Mouse (Mus musculus) cortical plate, adult 2 months (tissue): ENCODE measurements around the gene Gcnt7. TPM values are rescaled to one million over a fixed set of nuclear protein-coding genes. Genes with fewer than 3 reads are reported as not detected.

ENCODE experiments used
- H3K27ac ChIP-seq: fragments of 200-500 bp; 2 replicates; pipeline ENCODE4 v1.5.1; 2012; ENCODE audit warnings: low read length, control low read depth, inconsistent platforms; ENCODE audit not compliant: insufficient read depth
- H3K4me1 ChIP-seq: fragments of 200-500 bp; 2 replicates; pipeline ENCODE4 v1.6.1; 2011; ENCODE audit warnings: low read length; ENCODE audit not compliant: control insufficient read depth, insufficient read depth
- H3K4me3 ChIP-seq: fragments of 200-500 bp; 2 replicates; pipeline ENCODE4 v1.5.1; 2011; ENCODE audit warnings: mild to moderate bottlenecking, low read length, control low read depth; ENCODE audit not compliant: insufficient read depth
- CTCF ChIP-seq: fragments of 200-500 bp; IDR thresholded peaks from 2 replicates; pipeline ENCODE4 v1.5.1; 2011; ENCODE audit warnings: mild to moderate bottlenecking, control low read depth, low read length; ENCODE audit not compliant: insufficient read depth; ENCODE audit errors: extremely low read depth
- POLR2A ChIP-seq: fragments of 200-500 bp; IDR thresholded peaks from 2 replicates; pipeline ENCODE4 v1.6.1; 2011; ENCODE audit warnings: mild to moderate bottlenecking, low read length, control low read depth; ENCODE audit not compliant: insufficient read depth; ENCODE audit errors: extremely low read depth
- polyA plus RNA-seq: library from polyadenylated mRNA; depleted of rRNA; stranded (reverse); fragments of >200 nt; gene quantifications from 2 replicates; pipeline ENCODE4 v1.2.3, GENCODE M21; 2012

The Gcnt7 gene
- polyA plus RNA-seq, 1 experiment, result not detected

GRCm38 (mm10) chr2:172466427-172467132 lies 8.2 kb upstream of the Gcnt7 start:
- Histone ChIP-seq H3K27ac (no peak overlapping the region), H3K4me3 (no peak overlapping the region), H3K4me1 (no peaks in the 10 kb centered on the region)
- TF ChIP-seq POLR2A (no peak), CTCF (no peak)

- TF ChIP-seq POLR2A, result no peak
- no peak for TF ChIP-seq CTCF
- H3K4me1 ChIP-seq, result no peaks in the 10 kb centered on the region
- H3K27ac ChIP-seq, result no peak overlapping the region
- H3K4me3 ChIP-seq, result no peak overlapping the region
Observed at GRCm38 (mm10) chr2:172462813-172463212, 4.4 kb upstream of the Gcnt7 start.

DNA sequence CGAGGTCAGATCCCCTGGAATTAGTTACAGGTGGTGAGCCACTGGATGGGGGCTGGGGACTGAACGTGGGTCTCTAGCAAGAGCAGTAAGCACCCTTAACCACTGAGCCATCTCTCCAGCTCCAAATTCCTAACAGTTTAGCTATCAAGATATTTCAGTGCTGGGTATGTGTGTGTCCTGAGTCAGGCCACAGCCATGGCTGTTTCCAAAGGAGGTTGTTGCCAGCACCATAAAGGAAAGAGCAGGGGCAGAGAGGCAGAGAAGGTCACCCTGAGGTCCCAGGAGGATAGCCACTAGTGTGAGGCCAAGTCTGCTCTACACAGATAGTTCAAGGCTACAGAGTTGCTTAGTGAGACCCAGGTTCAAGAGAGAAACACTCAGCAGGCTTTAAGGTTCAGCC lies 2.3 kb upstream of the Gcnt7 start:
- H3K27ac ChIP-seq, result no peak overlapping the region
- no peaks in the 10 kb centered on the region for H3K4me1 ChIP-seq
- H3K4me3 ChIP-seq, result no peak overlapping the region
- TF ChIP-seq POLR2A (no peak), CTCF (no peak)

DNA sequence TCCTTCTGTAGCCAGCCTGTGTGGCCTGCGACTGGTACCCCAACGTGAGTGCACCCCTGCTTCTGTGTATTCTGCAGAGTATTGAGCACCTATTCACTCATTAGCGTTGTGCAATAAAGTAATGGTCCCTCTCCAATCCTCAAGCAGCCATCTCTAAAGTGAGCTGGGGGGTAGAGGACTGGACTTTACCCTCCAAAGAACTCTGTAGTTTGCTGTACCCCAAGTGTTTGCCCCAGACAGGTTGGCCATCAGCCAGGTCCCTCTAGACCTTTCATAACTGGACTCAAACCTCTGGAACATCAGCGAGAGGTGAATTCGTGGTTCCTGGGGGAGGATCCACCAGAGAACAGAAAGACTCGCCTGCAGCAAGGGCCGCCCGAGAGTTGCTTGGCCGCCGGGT lies 5.9 kb downstream of the Gcnt7 start:
- no peak overlapping the region for H3K4me3 ChIP-seq
- no peak overlapping the region for H3K27ac ChIP-seq
- TF ChIP-seq CTCF (no peak), POLR2A (no peak)
- H3K4me1 ChIP-seq, result no peaks in the 10 kb centered on the region

- H3K27ac ChIP-seq, result no peak overlapping the region
- no peaks in the 10 kb centered on the region for H3K4me1 ChIP-seq
- H3K4me3 ChIP-seq, result no peak overlapping the region
- TF ChIP-seq CTCF, result no peak
- no peak for TF ChIP-seq POLR2A
Observed at GRCm38 (mm10) chr2:172452031-172452430, 6.4 kb downstream of the Gcnt7 start.

DNA sequence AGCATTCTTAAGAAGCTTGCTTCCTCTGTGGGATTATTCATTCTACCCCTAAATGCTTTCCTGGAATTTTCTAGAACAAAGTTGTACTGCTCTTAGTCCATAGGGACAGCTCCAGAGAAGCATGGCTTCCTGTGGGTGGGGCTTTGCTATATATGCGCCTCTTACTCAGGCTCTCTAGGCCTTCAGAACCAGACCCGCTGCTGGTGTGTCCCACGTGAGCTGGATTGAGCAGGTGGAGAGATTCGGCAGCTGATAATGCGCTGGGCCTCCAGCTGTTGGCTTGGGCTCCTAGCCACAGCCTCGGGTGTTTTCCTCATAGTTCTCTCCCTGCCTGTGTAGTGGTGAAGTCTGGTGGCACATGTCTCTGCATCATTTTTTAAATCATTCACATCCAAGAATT lies 7.8 kb downstream of the Gcnt7 start:
- no peak for TF ChIP-seq CTCF
- no peak for TF ChIP-seq POLR2A
- Histone ChIP-seq H3K4me3 (no peak overlapping the region), H3K27ac (no peak overlapping the region), H3K4me1 (no peaks in the 10 kb centered on the region)

- TF ChIP-seq POLR2A (no peak), CTCF (no peak)
- H3K4me1 ChIP-seq, result no peaks in the 10 kb centered on the region
- H3K4me3 ChIP-seq, result no peak overlapping the region
- H3K27ac ChIP-seq, result no peak overlapping the region
Observed at GRCm38 (mm10) chr2:172448329-172448728, 10.1 kb downstream of the Gcnt7 start.

DNA sequence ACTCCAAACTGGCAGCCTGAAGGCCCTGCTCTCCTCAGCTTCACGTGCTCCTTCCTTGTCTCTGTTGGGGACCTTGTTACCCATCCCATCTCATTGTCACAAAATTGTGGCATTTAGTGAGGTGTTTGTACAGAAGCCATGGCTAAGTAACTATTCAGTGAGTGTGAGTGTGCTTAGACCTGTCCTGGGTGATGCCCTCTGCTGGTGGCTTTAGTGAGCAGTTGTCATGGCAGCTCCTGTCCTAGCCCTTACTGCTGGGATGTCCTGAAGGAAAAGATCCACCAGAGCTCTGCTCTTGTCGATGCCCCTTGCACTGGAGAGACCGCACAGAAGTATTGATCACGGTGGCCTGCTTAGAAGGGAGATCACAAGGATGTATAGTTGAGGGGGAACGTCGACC lies 11.1 kb downstream of the Gcnt7 start:
- H3K4me1 ChIP-seq, result no peaks in the 10 kb centered on the region
- TF ChIP-seq CTCF (peak; percentile 49), POLR2A (no peak)
- no peak overlapping the region for H3K27ac ChIP-seq
- no peak overlapping the region for H3K4me3 ChIP-seq

DNA sequence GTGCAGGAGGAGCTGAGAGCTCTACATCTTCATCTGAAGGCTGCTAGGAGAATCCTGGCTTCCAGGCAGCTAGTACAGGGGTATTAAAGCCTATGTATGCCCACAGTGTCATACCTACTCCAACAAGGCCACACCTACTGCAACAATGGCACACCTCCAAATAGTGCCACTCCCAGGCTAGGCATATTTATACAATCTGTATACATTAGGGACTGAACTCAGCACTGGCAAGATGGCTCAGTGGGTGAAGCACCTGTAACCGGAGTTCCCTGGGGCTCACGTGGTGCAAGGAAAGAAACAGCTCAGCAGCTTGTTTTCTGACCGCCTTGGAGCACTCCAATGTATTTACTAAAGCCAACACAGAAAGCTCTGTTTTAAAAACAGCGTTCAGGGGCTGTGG lies 12.8 kb downstream of the Gcnt7 start:
- H3K4me3 ChIP-seq, result no peak overlapping the region
- TF ChIP-seq CTCF, result no peak
- no peak for TF ChIP-seq POLR2A
- H3K4me1 ChIP-seq, result peaks cover 3% of the 10 kb centered on the region; the same call in 1 of the 2 replicates
- H3K27ac ChIP-seq, result no peak overlapping the region

- TF ChIP-seq CTCF (no peak), POLR2A (no peak)
- H3K4me3 ChIP-seq, result peak overlapping the region; percentile 92
- no peak overlapping the region for H3K27ac ChIP-seq
- H3K4me1 ChIP-seq, result peaks cover 7% of the 10 kb centered on the region
Observed at GRCm38 (mm10) chr2:172441176-172441575, 17.2 kb downstream of the Gcnt7 start.

DNA sequence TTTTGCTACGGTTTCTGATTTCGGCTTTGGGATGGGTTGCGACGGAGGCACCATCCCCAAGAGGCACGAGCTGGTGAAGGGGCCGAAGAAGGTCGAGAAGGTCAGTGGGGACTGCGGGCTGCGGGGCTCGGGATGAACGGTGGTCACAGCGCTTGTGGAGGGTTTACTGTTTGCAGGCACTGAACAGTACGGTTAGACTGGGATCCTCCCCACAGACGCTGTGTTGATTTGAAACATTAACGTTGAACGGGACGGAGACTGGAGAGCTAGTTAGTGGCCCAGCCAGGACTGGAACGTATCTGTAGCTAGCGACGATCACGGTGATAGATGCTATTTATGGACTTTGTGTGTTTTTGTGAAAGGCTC lies 17.8 kb downstream of the Gcnt7 start:
- Histone ChIP-seq H3K4me3 (peak overlapping the region; percentile 92), H3K27ac (no peak overlapping the region), H3K4me1 (peaks cover 7% of the 10 kb centered on the region)
- TF ChIP-seq CTCF (no peak), POLR2A (no peak)
